Mouse (Mus musculus): ENCODE measurements at regions not wholly inside any gene's neighbourhood (a gene's known extent, or its start where the extent isn't known, plus 50 kb on each side); places are given as distances from the start of the nearest gene placed in this dataset.
A peak's percentile ranks its signal among the peaks of the same experiment; 100 is the strongest.

DNA sequence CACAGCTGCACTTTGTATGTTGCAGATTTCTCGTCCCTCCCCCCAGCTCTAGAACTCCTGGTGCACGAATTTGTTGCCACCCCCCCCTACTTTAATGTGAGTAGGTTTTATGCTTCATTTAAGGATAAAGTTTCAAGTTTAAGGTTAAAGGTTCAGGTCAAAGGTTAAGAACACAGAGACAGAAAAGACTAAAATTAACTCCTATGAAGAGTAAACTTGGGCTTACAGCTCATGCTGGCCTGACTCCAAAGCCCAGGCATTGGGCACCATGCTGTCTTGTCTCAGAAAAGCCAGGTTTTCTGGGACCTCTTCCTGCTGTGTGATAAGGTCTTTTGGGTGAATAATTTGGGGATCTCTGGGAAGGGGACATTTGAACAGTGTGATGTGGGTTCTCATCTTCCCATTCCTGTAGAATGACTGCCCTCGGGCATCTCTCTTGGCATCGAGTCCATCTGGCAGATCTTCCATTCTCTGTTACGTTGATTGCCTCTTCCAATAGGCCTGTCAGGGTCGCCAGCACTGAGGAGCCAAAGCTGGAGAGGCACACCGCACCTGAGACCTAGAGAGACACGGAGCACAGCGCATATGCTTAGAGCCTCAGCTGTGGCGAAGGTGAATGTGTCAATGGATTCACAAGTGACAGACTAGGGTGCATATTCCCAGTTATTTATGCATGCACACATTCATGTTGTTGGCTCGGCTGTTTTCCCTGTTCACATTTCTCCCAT, 466.1 kb downstream of the Cd83 start:
- TF ChIP-seq CTCF (IDR thresholded peaks at IDR 0.05; ENCODE audit: low read depth) = no peak
- H3K4me3 ChIP-seq (replicated peaks; ENCODE audit: low read depth, low read length) = no peak overlapping the region
- no peak for ATAC-seq (replicated peaks; ENCODE audit: low FRiP score, low read depth)
- no peak overlapping the region for H3K9ac ChIP-seq (ENCODE audit: low read depth, low read length)
- no peaks in the 10 kb centered on the region for H3K27me3 ChIP-seq (ENCODE audit: insufficient read depth, low read length)
- DNase-seq (ENCODE audit: low spot score) = no peak
- no peak overlapping the region for H3K27ac ChIP-seq
- H3K4me2 ChIP-seq (ENCODE audit: low read length) = no peak overlapping the region
- peaks cover 15% of the 10 kb centered on the region; the same call in 1 of the 2 replicates for H3K4me1 ChIP-seq (replicated peaks; ENCODE audit: insufficient read depth, low read length)
- H3K9me3 ChIP-seq (replicated peaks; ENCODE audit: low read length) = no peaks in the 10 kb centered on the region
- no peaks in the 10 kb centered on the region for H3K36me3 ChIP-seq (ENCODE audit: insufficient read depth, low read length)
- WGBS = 80% methylated on average over 11 of the region's 11 CpGs

DNA sequence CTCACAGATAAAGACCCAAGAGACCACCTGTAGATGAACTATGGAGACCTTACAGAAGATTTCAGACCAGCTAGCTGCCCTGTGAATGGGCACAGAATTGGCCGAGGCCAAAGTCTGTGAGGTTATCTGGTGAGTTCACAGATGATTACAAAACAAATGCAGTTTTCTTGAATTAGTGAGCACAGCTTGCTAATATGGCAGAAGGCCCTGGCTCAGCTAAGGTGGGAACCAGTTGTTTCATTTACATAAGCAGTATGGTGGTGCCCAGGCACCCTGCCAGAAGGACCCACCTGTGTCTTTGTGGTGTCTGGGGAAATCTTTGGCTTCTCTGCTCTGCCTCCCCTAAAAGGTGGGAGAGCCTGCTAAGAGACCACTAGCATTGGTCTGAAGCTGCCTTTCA, 466.9 kb downstream of the Cd83 start:
- no peaks in the 10 kb centered on the region for H3K27me3 ChIP-seq (ENCODE audit: insufficient read depth, low read length)
- H3K4me3 ChIP-seq (replicated peaks; ENCODE audit: low read depth, low read length) = no peak overlapping the region
- H3K4me1 ChIP-seq (replicated peaks; ENCODE audit: insufficient read depth, low read length) = peaks cover 15% of the 10 kb centered on the region; the same call in 1 of the 2 replicates
- H3K36me3 ChIP-seq (ENCODE audit: insufficient read depth, low read length) = no peaks in the 10 kb centered on the region
- ATAC-seq (replicated peaks; ENCODE audit: low FRiP score, low read depth) (no peak), DNase-seq (ENCODE audit: low spot score) (no peak)
- H3K4me2 ChIP-seq (ENCODE audit: low read length) = no peak overlapping the region
- H3K9me3 ChIP-seq (replicated peaks; ENCODE audit: low read length) = no peaks in the 10 kb centered on the region
- TF ChIP-seq CTCF (IDR thresholded peaks at IDR 0.05; ENCODE audit: low read depth) = no peak
- WGBS = 92% methylated on average over 1 of the region's 1 CpGs
- no peak overlapping the region for H3K27ac ChIP-seq
- H3K9ac ChIP-seq (ENCODE audit: low read depth, low read length) = no peak overlapping the region

- ATAC-seq (replicated peaks; ENCODE audit: low FRiP score, low read depth) (no peak), DNase-seq (ENCODE audit: low spot score) (no peak)
- H3K36me3 ChIP-seq (ENCODE audit: insufficient read depth, low read length) = no peaks in the 10 kb centered on the region
- no peaks in the 10 kb centered on the region for H3K9me3 ChIP-seq (replicated peaks; ENCODE audit: low read length)
- TF ChIP-seq CTCF (IDR thresholded peaks at IDR 0.05; ENCODE audit: low read depth) = no peak
- no peaks in the 10 kb centered on the region for H3K27me3 ChIP-seq (ENCODE audit: insufficient read depth, low read length)
- H3K9ac ChIP-seq (ENCODE audit: low read depth, low read length) = no peak overlapping the region
- H3K4me1 ChIP-seq (replicated peaks; ENCODE audit: insufficient read depth, low read length) = peaks cover 15% of the 10 kb centered on the region; the same call in 1 of the 2 replicates
- H3K27ac ChIP-seq = no peak overlapping the region
- no peak overlapping the region for H3K4me3 ChIP-seq (replicated peaks; ENCODE audit: low read depth, low read length)
- H3K4me2 ChIP-seq (ENCODE audit: low read length) = no peak overlapping the region
- WGBS = 82% methylated on average over 3 of the region's 3 CpGs
These were observed 467.9 kb downstream of the Cd83 start for GRCm38 (mm10) chr13:44252496-44252895.

- DNase-seq (ENCODE audit: low spot score) (no peak), ATAC-seq (replicated peaks; ENCODE audit: low FRiP score, low read depth) (no peak)
- Histone ChIP-seq H3K27me3 (ENCODE audit: insufficient read depth, low read length) (no peaks in the 10 kb centered on the region), H3K4me2 (ENCODE audit: low read length) (no peak overlapping the region), H3K27ac (no peak overlapping the region), H3K36me3 (ENCODE audit: insufficient read depth, low read length) (no peaks in the 10 kb centered on the region), H3K4me1 (replicated peaks; ENCODE audit: insufficient read depth, low read length) (no peaks in the 10 kb centered on the region), H3K4me3 (replicated peaks; ENCODE audit: low read depth, low read length) (no peak overlapping the region), H3K9me3 (replicated peaks; ENCODE audit: low read length) (no peaks in the 10 kb centered on the region), H3K9ac (ENCODE audit: low read depth, low read length) (no peak overlapping the region)
- no peak for TF ChIP-seq CTCF (IDR thresholded peaks at IDR 0.05; ENCODE audit: low read depth)
- WGBS = 75% methylated on average over 10 of the region's 10 CpGs
These were observed 470.9 kb upstream of the Jarid2 start for GRCm38 (mm10) chr13:44258422-44258821.

DNA sequence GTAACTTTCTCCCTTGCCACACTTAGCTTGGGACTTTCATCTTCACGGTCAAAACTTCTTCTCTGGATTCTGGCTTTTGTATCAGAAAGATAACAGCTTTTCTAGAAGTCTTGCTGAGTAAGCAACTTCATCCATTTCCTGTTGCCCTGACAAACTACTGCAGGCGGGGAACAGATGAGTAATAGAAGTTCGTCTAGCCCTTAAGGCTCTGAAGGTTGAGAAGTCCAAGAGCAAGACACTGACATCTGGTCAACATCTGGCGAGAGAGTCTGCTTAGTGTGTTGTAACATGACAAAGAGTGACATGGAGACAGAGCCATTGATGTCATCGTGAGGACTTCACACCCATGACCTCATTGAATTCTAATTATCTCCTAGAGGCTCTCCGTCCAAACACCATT, 469.2 kb upstream of the Jarid2 start:
- peak; percentile 50 for DNase-seq (ENCODE audit: low spot score)

DNA sequence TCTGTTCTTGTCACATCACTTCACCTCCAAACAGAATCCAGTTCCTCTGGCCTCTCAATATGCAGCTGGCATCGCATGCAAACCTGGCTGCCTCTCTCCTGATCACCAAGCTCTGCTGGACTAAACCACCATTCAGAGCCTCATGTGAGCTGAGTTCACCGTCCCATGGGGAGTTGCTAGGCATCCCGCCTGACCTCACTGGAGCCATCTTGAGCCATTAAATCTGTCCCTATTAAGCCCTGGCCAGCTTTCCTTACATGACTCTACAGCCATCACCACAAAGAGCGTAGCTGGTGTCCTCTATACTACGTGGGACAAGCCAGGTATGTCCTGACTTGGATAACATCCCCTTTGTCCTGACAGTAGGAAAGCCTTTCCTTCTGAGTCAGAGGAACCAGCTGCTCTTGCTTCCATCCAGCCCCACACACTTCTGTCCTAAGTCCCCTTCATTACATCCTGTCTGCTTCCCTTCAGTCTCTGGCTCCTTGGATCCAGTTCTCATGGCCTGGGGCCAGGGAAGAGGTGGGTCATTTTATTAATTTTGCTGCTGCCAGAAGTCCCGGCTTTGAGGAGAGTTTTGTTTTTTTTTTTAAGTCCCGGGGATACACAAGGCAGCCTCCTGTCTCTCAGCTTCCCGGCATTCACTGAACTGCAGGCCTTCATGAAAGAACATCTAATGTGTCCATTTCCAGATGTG, 468.5 kb upstream of the Jarid2 start:
- 65% methylated on average over 8 of the region's 8 CpGs for WGBS
- no peaks in the 10 kb centered on the region for H3K4me1 ChIP-seq (replicated peaks; ENCODE audit: insufficient read depth, low read length)
- TF ChIP-seq CTCF (IDR thresholded peaks at IDR 0.05; ENCODE audit: low read depth) = no peak

More for the DNA sequence above, 469.2 kb upstream of the Jarid2 start:
- Histone ChIP-seq H3K9me3 (replicated peaks; ENCODE audit: low read length) (no peaks in the 10 kb centered on the region), H3K4me1 (replicated peaks; ENCODE audit: insufficient read depth, low read length) (no peaks in the 10 kb centered on the region), H3K36me3 (ENCODE audit: insufficient read depth, low read length) (no peaks in the 10 kb centered on the region), H3K27me3 (ENCODE audit: insufficient read depth, low read length) (no peaks in the 10 kb centered on the region), H3K4me2 (ENCODE audit: low read length) (no peak overlapping the region), H3K27ac (no peak overlapping the region), H3K4me3 (replicated peaks; ENCODE audit: low read depth, low read length) (no peak overlapping the region), H3K9ac (ENCODE audit: low read depth, low read length) (no peak overlapping the region)
- 55% methylated on average over 6 of the region's 6 CpGs for WGBS
- ATAC-seq (replicated peaks; ENCODE audit: low FRiP score, low read depth) = no peak
- no peak for TF ChIP-seq CTCF (IDR thresholded peaks at IDR 0.05; ENCODE audit: low read depth)

More for the DNA sequence above, 468.5 kb upstream of the Jarid2 start:
- Histone ChIP-seq H3K9ac (ENCODE audit: low read depth, low read length) (no peak overlapping the region), H3K4me3 (replicated peaks; ENCODE audit: low read depth, low read length) (no peak overlapping the region), H3K4me2 (ENCODE audit: low read length) (no peak overlapping the region), H3K27me3 (ENCODE audit: insufficient read depth, low read length) (no peaks in the 10 kb centered on the region), H3K36me3 (ENCODE audit: insufficient read depth, low read length) (no peaks in the 10 kb centered on the region), H3K9me3 (replicated peaks; ENCODE audit: low read length) (no peaks in the 10 kb centered on the region), H3K27ac (peak overlapping the region; percentile 16; the same call in 1 of the 2 replicates)
- DNase-seq (ENCODE audit: low spot score) (peak; percentile 70), ATAC-seq (replicated peaks; ENCODE audit: low FRiP score, low read depth) (no peak)

All from kidney, postnatal 0 days (tissue).